In genomic region chr11:98774582-98775347, GRCm38 (mm10) we compare ENCODE assay signal across 8 mouse cellular contexts. TPM values are rescaled to one million over a fixed set of nuclear protein-coding genes. Genes with fewer than 3 reads are reported as not detected.
DNase-seq lines count a peak whose midpoint lies in the region; ATAC-seq and TF ChIP-seq lines count a peak whose summit lies in the region.

TSS of gene Nr1d1 (minus strand) at chr11:98775333.

- H3K27me3 ChIP-seq in lung, embryonic 14.5 days (ENCODE audit: insufficient read depth, low read length), result no peaks in the 10 kb centered on the region
- H3K27me3 ChIP-seq in heart, adult 2 months (ENCODE audit: control insufficient read depth, insufficient read depth, low read length), result no peaks in the 10 kb centered on the region
- H3K27me3 ChIP-seq in midbrain, postnatal 0 days (ENCODE audit: insufficient read depth, low read length), result no peaks in the 10 kb centered on the region

- peaks cover 49% of the 10 kb centered on the region for H3K4me1 ChIP-seq in lung, embryonic 14.5 days (ENCODE audit: insufficient read depth)
- peaks cover 25% of the 10 kb centered on the region for H3K4me1 ChIP-seq in heart, adult 2 months (ENCODE audit: control insufficient read depth, insufficient read depth, low read length)
- H3K4me1 ChIP-seq in midbrain, postnatal 0 days (ENCODE audit: insufficient read depth, low read length), result peaks cover 12% of the 10 kb centered on the region; the same call in 1 of the 2 replicates

- peak; percentile 99 for TF ChIP-seq POLR2A in heart, adult 2 months (IDR thresholded peaks at IDR 0.05; ENCODE audit: insufficient read depth, low read depth, low read length)

- TF ChIP-seq EP300 in heart, adult 2 months (IDR thresholded peaks at IDR 0.05; ENCODE audit: insufficient read depth, low read depth, low read length), result no peak

- peak within 1 kb of the TSS; percentile 92 for H3K27ac ChIP-seq in lung, embryonic 14.5 days (ENCODE audit: low read depth)
- peak within 1 kb of the TSS; percentile 100 for H3K27ac ChIP-seq in heart, adult 2 months
- peak within 1 kb of the TSS; percentile 72 for H3K27ac ChIP-seq in midbrain, postnatal 0 days (ENCODE audit: low read depth, low read length)

- DNase-seq in lung, embryonic 14.5 days, result no peak
- no peak for DNase-seq in lung, postnatal 4 days
- DNase-seq in adrenal gland, postnatal 4 days (ENCODE audit: low spot score in 2 of 2), result no peak
- no peak for DNase-seq in heart, adult 2 months
- no peak for DNase-seq in layer of hippocampus, postnatal 14 days (ENCODE audit: low spot score in 2 of 2)
- DNase-seq in midbrain, postnatal 0 days (ENCODE audit: low spot score), result no peak
- no peak for DNase-seq in MN1 (ENCODE audit: low spot score)
- DNase-seq in cerebellum, postnatal 36 days, result no peak

- intact Hi-C loops in heart, adult 2 months (cut with DNase I), result loop anchor here (1.0 kb wide), 1 partner anchor 9 kb away; no protein-coding TSS in a partner anchor

- H3K9me3 ChIP-seq in lung, embryonic 14.5 days (ENCODE audit: low read depth, low read length), result no peaks in the 10 kb centered on the region
- no peaks in the 10 kb centered on the region for H3K9me3 ChIP-seq in midbrain, postnatal 0 days (ENCODE audit: low read length)

- peak within 1 kb of the TSS; percentile 78 for H3K4me2 ChIP-seq in lung, embryonic 14.5 days
- H3K4me2 ChIP-seq in midbrain, postnatal 0 days (ENCODE audit: low read depth, low read length, poor library complexity, severe bottlenecking), result peak within 1 kb of the TSS; percentile 96

- no peak for TF ChIP-seq CTCF in lung, embryonic 14.5 days (IDR thresholded peaks at IDR 0.05; ENCODE audit: low read depth)
- TF ChIP-seq CTCF in heart, adult 2 months (IDR thresholded peaks at IDR 0.05), result no peak
- TF ChIP-seq CTCF in midbrain, postnatal 0 days (IDR thresholded peaks at IDR 0.05), result no peak

- WGBS in lung, embryonic 14.5 days, result under 1% methylated on average over 22 of the region's 22 CpGs
- WGBS in heart, adult 2 months, result under 1% methylated on average over 22 of the region's 22 CpGs
- WGBS in midbrain, postnatal 0 days, result 1% methylated on average over 22 of the region's 22 CpGs

- H3K36me3 ChIP-seq in lung, embryonic 14.5 days (ENCODE audit: insufficient read depth), result peaks cover 13% of the 10 kb centered on the region
- H3K36me3 ChIP-seq in heart, adult 2 months (ENCODE audit: control insufficient read depth, insufficient read depth, low read length), result peaks cover 21% of the 10 kb centered on the region
- H3K36me3 ChIP-seq in midbrain, postnatal 0 days (ENCODE audit: insufficient read depth, low read length), result peaks cover 19% of the 10 kb centered on the region

- no peak for ATAC-seq in lung, embryonic 14.5 days (ENCODE audit: insufficient read depth)
- ATAC-seq in midbrain, postnatal 0 days (ENCODE audit: low FRiP score), result peak; percentile 6

- H3K9ac ChIP-seq in lung, embryonic 14.5 days, result peak within 1 kb of the TSS; percentile 33
- H3K9ac ChIP-seq in heart, adult 2 months (ENCODE audit: low read depth, low read length), result peak within 1 kb of the TSS; percentile 91
- H3K9ac ChIP-seq in midbrain, postnatal 0 days (replicated peaks; ENCODE audit: low read length, poor library complexity, severe bottlenecking), result peak within 1 kb of the TSS; percentile 64

- no peaks in the 10 kb centered on the region for H3K79me2 ChIP-seq in heart, adult 2 months (replicated peaks; ENCODE audit: control insufficient read depth, insufficient read depth, low read length)

- H3K4me3 ChIP-seq in lung, embryonic 14.5 days (ENCODE audit: low read depth, low read length), result peak within 1 kb of the TSS; percentile 29
- peak within 1 kb of the TSS; percentile 78 for H3K4me3 ChIP-seq in heart, adult 2 months
- H3K4me3 ChIP-seq in midbrain, postnatal 0 days (ENCODE audit: low read depth, low read length), result peak within 1 kb of the TSS; percentile 53

RNA-seq across cellular contexts. Expression of gene Nr1d1, which starts in this region (rescaled TPM):
- polyA plus RNA-seq in lung, embryonic 14.5 days (2014; fragmentation: Nextera tagmentation; extraction: Ambion mirVana), result 1.4 and 1.7 TPM in 2 replicates
- 100 to 1,000 TPM; 104 to 115 TPM for total RNA-seq in adrenal gland, postnatal 4 days (2021)
- 100 to 1,000 TPM in 1 of 2 experiments, 10 to 100 TPM in 1; 35.5 to 111 TPM for total RNA-seq in heart, adult 2 months (2021)
- polyA plus RNA-seq in heart, adult 2 months (2012; rRNA removed), result 190 and 208 TPM in 2 replicates
- 10 to 100 TPM; 53.3 to 65.3 TPM for total RNA-seq in layer of hippocampus, postnatal 14 days (2021)
- 7.1 and 11.0 TPM in 2 replicates for total RNA-seq in midbrain, postnatal 0 days (2014; rRNA removed)
- 12.3 and 14.3 TPM in 2 replicates for polyA plus RNA-seq in midbrain, postnatal 0 days (2015; fragmentation: Nextera tagmentation; extraction: Ambion mirVana)

Comparison
In these comparisons a context has a peak if more than half of its experiments do, and no peak if none do; other contexts are left out.
1. RNA of gene Nr1d1 (polyA plus RNA-seq): 190 to 208 TPM in heart, adult 2 months; 12.3 to 14.3 TPM in midbrain, postnatal 0 days and 1.4 to 1.7 TPM in lung, embryonic 14.5 days; every median in the first group is over 10 times any median in the second.
2. H3K9ac ChIP-seq: peak in every context shown above with its lines; median percentile 91 in heart, adult 2 months; 64 in midbrain, postnatal 0 days; 33 in lung, embryonic 14.5 days.
3. Peak in every context shown above with its lines, with median percentiles within 50 percentile points of each other: H3K27ac ChIP-seq and H3K4me3 ChIP-seq.